ENCODE assay signal across 17 mouse cellular contexts in genomic region chr5:111527741-111528140, GRCm38 (mm10).
"Had no signal": no experiment of that assay in that cellular context is flagged by ENCODE, and none has a peak within 500 bp of the region (broad histone marks: within the 10 kb centered on the region; RNA-seq: fewer than 3 reads in every experiment).

No protein-coding gene starts in this region.

- ATAC-seq: intestine, embryonic 16.5 days had no signal

- H3K4me3 ChIP-seq: kidney, embryonic 15.5 days; liver, embryonic 15.5 days; midbrain, embryonic 12.5 days; myocyte; neural tube, embryonic 15.5 days; stomach, embryonic 15.5 days had no signal

- H3K4me2 ChIP-seq: kidney, embryonic 15.5 days; liver, embryonic 11.5 days; liver, embryonic 15.5 days; lung, embryonic 14.5 days; midbrain, embryonic 12.5 days; neural tube, embryonic 15.5 days; stomach, embryonic 15.5 days had no signal

- H3K36me3 ChIP-seq: kidney, embryonic 15.5 days; liver, embryonic 15.5 days; midbrain, embryonic 12.5 days; neural tube, embryonic 15.5 days; stomach, embryonic 15.5 days had no signal

- H3K9ac ChIP-seq: kidney, embryonic 15.5 days; liver, embryonic 15.5 days; lung, embryonic 14.5 days; midbrain, embryonic 12.5 days; neural tube, embryonic 15.5 days; stomach, embryonic 15.5 days had no signal

- H3K4me1 ChIP-seq: liver, embryonic 15.5 days had no signal

- H3K27me3 ChIP-seq: stomach, embryonic 15.5 days had no signal

- H3K27ac ChIP-seq: kidney, embryonic 15.5 days; liver, embryonic 15.5 days; midbrain, embryonic 12.5 days; neural tube, embryonic 15.5 days; stomach, embryonic 15.5 days had no signal

- H3K9me3 ChIP-seq: kidney, embryonic 15.5 days; liver, embryonic 15.5 days; midbrain, embryonic 12.5 days; neural tube, embryonic 15.5 days; stomach, embryonic 15.5 days had no signal

- DNase-seq: kidney, adult 2 months; kidney, postnatal 14 days; layer of hippocampus, adult 9-11 months; layer of hippocampus, postnatal 36 days; lung, embryonic 14.5 days; lung, postnatal 10 days; lung, postnatal 4 days; thymus, adult 2 months; thymus, postnatal 25 days had no signal
